Mouse (Mus musculus): ENCODE results near the gene Tmod4. TPM values are rescaled to one million over a fixed set of nuclear protein-coding genes. Genes with fewer than 3 reads are reported as not detected.

The Tmod4 gene
- polyA plus RNA-seq, 1 experiment from 2014 or later, result 4.2 TPM

Small RNA genes within 50 kb of the gene (microRNA-seq; reads per million reads assigned to microRNA genes)
- gene Mir8099-1, result not detected

Other genes starting within 250 kb of the Tmod4 start
- 312 and 330 TPM in 2 replicates for gene Psmb4, start 237.5 kb upstream of the Tmod4 start, polyA plus RNA-seq (2015; fragmentation: Nextera tagmentation; extraction: Ambion mirVana)
- gene Selenbp1, start 191.4 kb upstream of the Tmod4 start, polyA plus RNA-seq (2015; fragmentation: Nextera tagmentation; extraction: Ambion mirVana), result 51.9 and 57.7 TPM in 2 replicates
- gene Rfx5, start 170.4 kb upstream of the Tmod4 start, polyA plus RNA-seq (2015; fragmentation: Nextera tagmentation; extraction: Ambion mirVana), result 8.0 and 8.2 TPM in 2 replicates
- 26.8 and 29.1 TPM in 2 replicates for gene Pi4kb, start 149.7 kb upstream of the Tmod4 start, polyA plus RNA-seq (2015; fragmentation: Nextera tagmentation; extraction: Ambion mirVana)
- gene Zfp687, start 109.0 kb upstream of the Tmod4 start, polyA plus RNA-seq (2015; fragmentation: Nextera tagmentation; extraction: Ambion mirVana), result 16.8 and 20.2 TPM in 2 replicates
- 253 and 271 TPM in 2 replicates for gene Psmd4, start 81.9 kb upstream of the Tmod4 start, polyA plus RNA-seq (2015; fragmentation: Nextera tagmentation; extraction: Ambion mirVana)
- 19.4 and 22.0 TPM in 2 replicates for gene Pip5k1a, start 17.5 kb upstream of the Tmod4 start, polyA plus RNA-seq (2015; fragmentation: Nextera tagmentation; extraction: Ambion mirVana)
- gene Vps72, start 13.5 kb upstream of the Tmod4 start, polyA plus RNA-seq (2015; fragmentation: Nextera tagmentation; extraction: Ambion mirVana), result 139 and 141 TPM in 2 replicates
- 61.2 and 67.2 TPM in 2 replicates for gene Scnm1, start 9.5 kb downstream of the Tmod4 start, polyA plus RNA-seq (2015; fragmentation: Nextera tagmentation; extraction: Ambion mirVana)
- 17.9 and 18.5 TPM in 2 replicates for gene Lysmd1, start 9.6 kb downstream of the Tmod4 start, polyA plus RNA-seq (2015; fragmentation: Nextera tagmentation; extraction: Ambion mirVana)
- 6.1 and 7.1 TPM in 2 replicates for gene Tnfaip8l2, start 17.9 kb downstream of the Tmod4 start, polyA plus RNA-seq (2015; fragmentation: Nextera tagmentation; extraction: Ambion mirVana)
- 9.3 and 11.2 TPM in 2 replicates for gene Sema6c, start 36.0 kb downstream of the Tmod4 start, polyA plus RNA-seq (2015; fragmentation: Nextera tagmentation; extraction: Ambion mirVana)
- gene Gabpb2, start 93.4 kb downstream of the Tmod4 start, polyA plus RNA-seq (2015; fragmentation: Nextera tagmentation; extraction: Ambion mirVana), result 8.6 and 10.4 TPM in 2 replicates
- gene Cdc42se1, start 104.3 kb downstream of the Tmod4 start, polyA plus RNA-seq (2015; fragmentation: Nextera tagmentation; extraction: Ambion mirVana), result 114 TPM in 2 replicates
- 11.5 and 15.5 TPM in 2 replicates for gene Mllt11, start 107.7 kb downstream of the Tmod4 start, polyA plus RNA-seq (2015; fragmentation: Nextera tagmentation; extraction: Ambion mirVana)
- 0.53 and 0.76 TPM in 2 replicates for gene Gm128, start 117.1 kb downstream of the Tmod4 start, polyA plus RNA-seq (2015; fragmentation: Nextera tagmentation; extraction: Ambion mirVana)
- gene Bnipl, start 126.7 kb downstream of the Tmod4 start, polyA plus RNA-seq (2015; fragmentation: Nextera tagmentation; extraction: Ambion mirVana), result 15.6 and 17.2 TPM in 2 replicates
- gene Mindy1, start 156.9 kb downstream of the Tmod4 start, polyA plus RNA-seq (2015; fragmentation: Nextera tagmentation; extraction: Ambion mirVana), result 49.8 and 53.1 TPM in 2 replicates
- gene Prune1, start 157.6 kb downstream of the Tmod4 start, polyA plus RNA-seq (2015; fragmentation: Nextera tagmentation; extraction: Ambion mirVana), result 22.7 and 31.6 TPM in 2 replicates
- 12.5 and 15.1 TPM in 2 replicates for gene Anxa9, start 182.7 kb downstream of the Tmod4 start, polyA plus RNA-seq (2015; fragmentation: Nextera tagmentation; extraction: Ambion mirVana)
- gene Cers2, start 190.3 kb downstream of the Tmod4 start, polyA plus RNA-seq (2015; fragmentation: Nextera tagmentation; extraction: Ambion mirVana), result 154 and 157 TPM in 2 replicates
- gene Setdb1, start 232.7 kb downstream of the Tmod4 start, polyA plus RNA-seq (2015; fragmentation: Nextera tagmentation; extraction: Ambion mirVana), result 35.9 and 36.9 TPM in 2 replicates

Measured in limb, embryonic 15.5 days (tissue).